Mouse (Mus musculus) megakaryocyte-erythroid progenitor cell, adult 5-6 weeks (primary cell): ENCODE measurements around the gene Eif2b1. TPM values are rescaled to one million over a fixed set of nuclear protein-coding genes. Genes with fewer than 3 reads are reported as not detected.
"Not testable (repeated sequence)": the region's sequence is repeated elsewhere in the genome, so short reads cannot be mapped to it uniquely, and the experiment has no call there.

ENCODE experiments used
- ATAC-seq: replicated peaks from 2 replicates; pipeline ENCODE4 v1.8.0; 2016; ENCODE audit warnings: mild to moderate bottlenecking, inconsistent platforms; ENCODE audit not compliant: severe bottlenecking, poor library complexity, low FRiP score, low TSS enrichment
- total RNA-seq, 2 experiments: library from RNA; stranded (forward) in 1 of 2; stranded (reverse) in 1 of 2; fragments of 200-1000, 215-1000 nt in 1 of 2; fragments of >200 nt in 1 of 2; fragmentation: Nextera tagmentation in 1 of 2; gene quantifications; 2 replicates each; pipeline ENCODE4 v1.2.3; 2014 to 2017

Gene Eif2b1
- 62.9 and 86.1 TPM in 2 replicates for total RNA-seq (2014; fragmentation: Nextera tagmentation)
- 56.2 and 57.5 TPM in 2 replicates for total RNA-seq (2017)

GRCm38 (mm10) chr5:124578633-124579317 lies at the start of gene Eif2b1, which contains the start of gene Gtf2h3:
Eif2b1 (minus strand) TSS chr5:124579131.
Gtf2h3 (plus strand) TSS chr5:124579140.
- ATAC-seq = peak; percentile 96

GRCm38 (mm10) chr5:124624291-124624690 lies 45.4 kb upstream of the Eif2b1 start:
- ATAC-seq = no peak

GRCm38 (mm10) chr5:124622890-124623289 lies 44.0 kb upstream of the Eif2b1 start:
- no peak for ATAC-seq

- no peak for ATAC-seq
Observed at GRCm38 (mm10) chr5:124621362-124621761, 42.4 kb upstream of the Eif2b1 start.

- ATAC-seq = no peak
Observed at GRCm38 (mm10) chr5:124618711-124619110, 39.8 kb upstream of the Eif2b1 start.

- no peak for ATAC-seq
Observed at GRCm38 (mm10) chr5:124614709-124615108, 35.8 kb upstream of the Eif2b1 start.

GRCm38 (mm10) chr5:124610965-124611364 lies 32.0 kb upstream of the Eif2b1 start:
- peak; percentile 84 for ATAC-seq

GRCm38 (mm10) chr5:124605041-124605622 lies 26.2 kb upstream of the Eif2b1 start:
- ATAC-seq = no peak

- ATAC-seq = no peak
Observed at GRCm38 (mm10) chr5:124604296-124604695, 25.4 kb upstream of the Eif2b1 start.

- ATAC-seq = no peak
Observed at GRCm38 (mm10) chr5:124602349-124602748, 23.4 kb upstream of the Eif2b1 start.

GRCm38 (mm10) chr5:124599726-124600125 lies 20.8 kb upstream of the Eif2b1 start:
- not testable (repeated sequence) for ATAC-seq

- ATAC-seq = peak; percentile 94
Observed at GRCm38 (mm10) chr5:124598224-124599174, 19.6 kb upstream of the Eif2b1 start.

- ATAC-seq = no peak
Observed at GRCm38 (mm10) chr5:124592768-124593167, 13.8 kb upstream of the Eif2b1 start.

- no peak for ATAC-seq
Observed at GRCm38 (mm10) chr5:124582515-124582914, 3.6 kb upstream of the Eif2b1 start.

- no peak for ATAC-seq
Observed at GRCm38 (mm10) chr5:124575467-124575866, 3.5 kb downstream of the Eif2b1 start.

GRCm38 (mm10) chr5:124571068-124571467 lies 7.9 kb downstream of the Eif2b1 start:
- ATAC-seq = no peak

- no peak for ATAC-seq
Observed at GRCm38 (mm10) chr5:124555145-124555544, 23.8 kb downstream of the Eif2b1 start.

GRCm38 (mm10) chr5:124553607-124554006 lies 25.3 kb downstream of the Eif2b1 start:
- no peak for ATAC-seq

- ATAC-seq = peak; percentile 94
Observed at GRCm38 (mm10) chr5:124552558-124553307, 26.2 kb downstream of the Eif2b1 start, which contains the start of gene Ddx55. Ddx55 (plus strand) TSS chr5:124552864.
